Mouse (Mus musculus): ENCODE results near the gene Lias. TPM values are rescaled to one million over a fixed set of nuclear protein-coding genes. Genes with fewer than 3 reads are reported as not detected.

Gene Lias
- polyA plus RNA-seq (2016; fragmentation: Nextera tagmentation; extraction: Ambion mirVana): 51.7 and 54.8 TPM in 2 replicates

GRCm38 (mm10) chr5:65390648-65391644 is at the start of gene Lias, which contains the start of gene Rpl9:
Gene Lias, plus strand, starts transcription at chr5:65391497.
Gene Rpl9, minus strand, starts transcription at chr5:65391444.
- H3K4me2 ChIP-seq: peak within 1 kb of the TSS; percentile 85
- peak within 1 kb of the TSS; percentile 87 for H3K4me3 ChIP-seq
- H3K4me1 ChIP-seq: peaks cover 41% of the 10 kb centered on the region
- no peaks in the 10 kb centered on the region for H3K9me3 ChIP-seq (replicated peaks)
- H3K27ac ChIP-seq: peak within 1 kb of the TSS; percentile 87
- under 1% methylated on average over 83 of the region's 83 CpGs for WGBS (ENCODE audit: insufficient replicate concordance)
- H3K27me3 ChIP-seq (replicated peaks): no peaks in the 10 kb centered on the region
- ATAC-seq: peak; percentile 90
- peak within 1 kb of the TSS; percentile 94 for H3K9ac ChIP-seq
- H3K36me3 ChIP-seq: peaks cover 60% of the 10 kb centered on the region

GRCm38 (mm10) chr5:65348168-65348567 is 43.1 kb upstream of the Lias start, which contains the start of gene Klb:
Gene Klb, plus strand, starts transcription at chr5:65348314.
- no peaks in the 10 kb centered on the region for H3K4me1 ChIP-seq
- H3K36me3 ChIP-seq: no peaks in the 10 kb centered on the region
- 71% methylated on average over 15 of the region's 15 CpGs for WGBS (ENCODE audit: insufficient replicate concordance)
- H3K9me3 ChIP-seq (replicated peaks): no peaks in the 10 kb centered on the region
- ATAC-seq: peak; percentile 42; the same call in 1 of the 2 replicates
- H3K27me3 ChIP-seq (replicated peaks): peaks cover 7% of the 10 kb centered on the region; the same call in 1 of the 2 replicates
- H3K4me3 ChIP-seq: peak within 1 kb of the TSS; percentile 40
- H3K4me2 ChIP-seq: peak within 1 kb of the TSS; percentile 12
- H3K9ac ChIP-seq: peak within 1 kb of the TSS; percentile 33; the same call in 1 of the 2 replicates
- peak within 1 kb of the TSS; percentile 22; the same call in 1 of the 2 replicates for H3K27ac ChIP-seq

GRCm38 (mm10) chr5:65350508-65350907 is 40.8 kb upstream of the Lias start:
- Histone ChIP-seq H3K9me3 (replicated peaks) (peaks cover 5% of the 10 kb centered on the region; the same call in 1 of the 2 replicates), H3K36me3 (no peaks in the 10 kb centered on the region), H3K4me1 (no peaks in the 10 kb centered on the region), H3K27ac (no peak overlapping the region), H3K4me3 (0 out of 2 replicates have a peak overlapping the region, but pooled peaks have one; percentile 40), H3K27me3 (replicated peaks) (peaks cover 7% of the 10 kb centered on the region; the same call in 1 of the 2 replicates), H3K9ac (no peak overlapping the region), H3K4me2 (peak overlapping the region; percentile 22)
- no peak for ATAC-seq
- WGBS (ENCODE audit: insufficient replicate concordance): 64% methylated on average over 10 of the region's 10 CpGs

- H3K4me3 ChIP-seq: no peak overlapping the region
- peaks cover 5% of the 10 kb centered on the region; the same call in 1 of the 2 replicates for H3K9me3 ChIP-seq (replicated peaks)
- H3K36me3 ChIP-seq: no peaks in the 10 kb centered on the region
- ATAC-seq: peak; percentile 54
- H3K4me1 ChIP-seq: no peaks in the 10 kb centered on the region
- H3K4me2 ChIP-seq: no peak overlapping the region
- H3K27me3 ChIP-seq (replicated peaks): no peaks in the 10 kb centered on the region
- H3K27ac ChIP-seq: 0 out of 2 replicates have a peak overlapping the region, but pooled peaks have one; percentile 30
- H3K9ac ChIP-seq: no peak overlapping the region
- WGBS (ENCODE audit: insufficient replicate concordance): 27% methylated on average over 3 of the region's 3 CpGs
Observed at GRCm38 (mm10) chr5:65354097-65354496, 37.2 kb upstream of the Lias start.

- no peaks in the 10 kb centered on the region for H3K36me3 ChIP-seq
- WGBS (ENCODE audit: insufficient replicate concordance): 58% methylated on average over 5 of the region's 5 CpGs
- no peak overlapping the region for H3K4me2 ChIP-seq
- H3K27ac ChIP-seq: no peak overlapping the region
- H3K4me1 ChIP-seq: no peaks in the 10 kb centered on the region
- peaks cover 5% of the 10 kb centered on the region; the same call in 1 of the 2 replicates for H3K9me3 ChIP-seq (replicated peaks)
- H3K9ac ChIP-seq: no peak overlapping the region
- H3K4me3 ChIP-seq: no peak overlapping the region
- no peaks in the 10 kb centered on the region for H3K27me3 ChIP-seq (replicated peaks)
- ATAC-seq: no peak
Observed at GRCm38 (mm10) chr5:65354985-65355384, 36.3 kb upstream of the Lias start.

GRCm38 (mm10) chr5:65356851-65357250 is 34.4 kb upstream of the Lias start:
- peak overlapping the region; percentile 31; the same call in 1 of the 2 replicates for H3K27ac ChIP-seq
- ATAC-seq: peak; percentile 63
- no peak overlapping the region for H3K4me2 ChIP-seq

GRCm38 (mm10) chr5:65357771-65358170 is 33.5 kb upstream of the Lias start:
- Histone ChIP-seq H3K4me3 (no peak overlapping the region), H3K9me3 (replicated peaks) (peaks cover 5% of the 10 kb centered on the region; the same call in 1 of the 2 replicates), H3K27ac (no peak overlapping the region), H3K36me3 (no peaks in the 10 kb centered on the region), H3K27me3 (replicated peaks) (no peaks in the 10 kb centered on the region), H3K9ac (no peak overlapping the region), H3K4me2 (no peak overlapping the region), H3K4me1 (no peaks in the 10 kb centered on the region)
- 47% methylated on average over 3 of the region's 3 CpGs for WGBS (ENCODE audit: insufficient replicate concordance)
- no peak for ATAC-seq

More at GRCm38 (mm10) chr5:65356851-65357250, 34.4 kb upstream of the Lias start:
- Histone ChIP-seq H3K27me3 (replicated peaks) (no peaks in the 10 kb centered on the region), H3K4me3 (no peak overlapping the region), H3K9me3 (replicated peaks) (peaks cover 5% of the 10 kb centered on the region; the same call in 1 of the 2 replicates), H3K9ac (no peak overlapping the region), H3K4me1 (no peaks in the 10 kb centered on the region), H3K36me3 (no peaks in the 10 kb centered on the region)
- WGBS (ENCODE audit: insufficient replicate concordance): 67% methylated on average over 6 of the region's 6 CpGs

GRCm38 (mm10) chr5:65367837-65368236 is 23.5 kb upstream of the Lias start:
- no peak overlapping the region for H3K27ac ChIP-seq
- peak; percentile 47 for ATAC-seq
- WGBS (ENCODE audit: insufficient replicate concordance): 66% methylated on average over 11 of the region's 11 CpGs
- peak overlapping the region; percentile 1; the same call in 1 of the 2 replicates for H3K4me2 ChIP-seq
- H3K9me3 ChIP-seq (replicated peaks): no peaks in the 10 kb centered on the region
- H3K4me1 ChIP-seq: peaks cover 3% of the 10 kb centered on the region
- no peak overlapping the region for H3K4me3 ChIP-seq
- H3K36me3 ChIP-seq: no peaks in the 10 kb centered on the region
- H3K9ac ChIP-seq: no peak overlapping the region
- peaks cover 28% of the 10 kb centered on the region; the same call in 1 of the 2 replicates for H3K27me3 ChIP-seq (replicated peaks)

- Histone ChIP-seq H3K9ac (no peak overlapping the region), H3K27ac (no peak overlapping the region)
- WGBS (ENCODE audit: insufficient replicate concordance): 84% methylated on average over 7 of the region's 7 CpGs
Observed at GRCm38 (mm10) chr5:65371551-65371950, 19.7 kb upstream of the Lias start.

GRCm38 (mm10) chr5:65374746-65375145 is 16.6 kb upstream of the Lias start:
- ATAC-seq: no peak
- no peaks in the 10 kb centered on the region for H3K36me3 ChIP-seq
- H3K9ac ChIP-seq: no peak overlapping the region
- H3K4me3 ChIP-seq: no peak overlapping the region
- H3K27me3 ChIP-seq (replicated peaks): 0 out of 2 replicates have a peak, but pooled peaks cover 3% of the 10 kb centered on the region
- H3K27ac ChIP-seq: no peak overlapping the region
- H3K4me2 ChIP-seq: no peak overlapping the region
- WGBS (ENCODE audit: insufficient replicate concordance): 66% methylated on average over 7 of the region's 7 CpGs
- H3K4me1 ChIP-seq: peaks cover 14% of the 10 kb centered on the region
- no peaks in the 10 kb centered on the region for H3K9me3 ChIP-seq (replicated peaks)

More at GRCm38 (mm10) chr5:65371551-65371950, 19.7 kb upstream of the Lias start:
- H3K9me3 ChIP-seq (replicated peaks): no peaks in the 10 kb centered on the region
- peaks cover 17% of the 10 kb centered on the region for H3K4me1 ChIP-seq
- H3K4me2 ChIP-seq: no peak overlapping the region
- H3K4me3 ChIP-seq: no peak overlapping the region
- peaks cover 10% of the 10 kb centered on the region; the same call in 1 of the 2 replicates for H3K27me3 ChIP-seq (replicated peaks)
- ATAC-seq: no peak
- no peaks in the 10 kb centered on the region for H3K36me3 ChIP-seq

GRCm38 (mm10) chr5:65385704-65386103 is 5.6 kb upstream of the Lias start:
- Histone ChIP-seq H3K9me3 (replicated peaks) (no peaks in the 10 kb centered on the region), H3K4me3 (no peak overlapping the region), H3K36me3 (peaks cover 39% of the 10 kb centered on the region), H3K27me3 (replicated peaks) (no peaks in the 10 kb centered on the region), H3K9ac (no peak overlapping the region), H3K4me1 (peaks cover 29% of the 10 kb centered on the region), H3K4me2 (no peak overlapping the region), H3K27ac (no peak overlapping the region)
- 54% methylated on average over 2 of the region's 2 CpGs for WGBS (ENCODE audit: insufficient replicate concordance)
- no peak for ATAC-seq
